Mouse (Mus musculus): ENCODE results near the gene Isca1. TPM values are rescaled to one million over a fixed set of nuclear protein-coding genes. Genes with fewer than 3 reads are reported as not detected.
A peak's percentile ranks its signal among the peaks of the same experiment; 100 is the strongest.
"Not testable (repeated sequence)": the region's sequence is repeated elsewhere in the genome, so short reads cannot be mapped to it uniquely, and the experiment has no call there.

The Isca1 gene
- polyA plus RNA-seq, 1 experiment from 2014 or later: 140 TPM

GRCm38 (mm10) chr13:59741096-59741495, 28.5 kb downstream of the Isca1 start:
- Histone ChIP-seq H3K4me1 (replicated peaks; ENCODE audit: control insufficient read depth, insufficient read depth, low read length) (no peaks in the 10 kb centered on the region), H3K36me3 (ENCODE audit: control insufficient read depth, insufficient read depth, low read length) (no peaks in the 10 kb centered on the region), H3K27me3 (ENCODE audit: control insufficient read depth, insufficient read depth, low read length) (no peaks in the 10 kb centered on the region), H3K4me3 (ENCODE audit: low read depth, low read length) (no peak overlapping the region), H3K9ac (ENCODE audit: low read depth, low read length) (no peak overlapping the region), H3K27ac (ENCODE audit: low read depth, low read length) (no peak overlapping the region), H3K4me2 (replicated peaks; ENCODE audit: low read depth, low read length) (no peak overlapping the region), H3K9me3 (ENCODE audit: control insufficient read depth, low read length) (no peaks in the 10 kb centered on the region)
- WGBS: 94% methylated on average over 11 of the region's 11 CpGs
- ATAC-seq (ENCODE audit: low FRiP score) (no peak), DNase-seq (ENCODE audit: low spot score) (no peak)

- WGBS: 92% methylated on average over 4 of the region's 4 CpGs
- no peaks in the 10 kb centered on the region for H3K9me3 ChIP-seq (ENCODE audit: control insufficient read depth, low read length)
- DNase-seq (ENCODE audit: low spot score): no peak
- no peaks in the 10 kb centered on the region for H3K36me3 ChIP-seq (ENCODE audit: control insufficient read depth, insufficient read depth, low read length)
- ATAC-seq (ENCODE audit: low FRiP score): no peak
- no peak overlapping the region for H3K4me3 ChIP-seq (ENCODE audit: low read depth, low read length)
- H3K4me2 ChIP-seq (replicated peaks; ENCODE audit: low read depth, low read length): no peak overlapping the region
- no peak overlapping the region for H3K9ac ChIP-seq (ENCODE audit: low read depth, low read length)
- H3K4me1 ChIP-seq (replicated peaks; ENCODE audit: control insufficient read depth, insufficient read depth, low read length): no peaks in the 10 kb centered on the region
- no peaks in the 10 kb centered on the region for H3K27me3 ChIP-seq (ENCODE audit: control insufficient read depth, insufficient read depth, low read length)
- H3K27ac ChIP-seq (ENCODE audit: low read depth, low read length): no peak overlapping the region
These were observed 30.2 kb downstream of the Isca1 start for GRCm38 (mm10) chr13:59739397-59739796.

- Histone ChIP-seq H3K4me3 (ENCODE audit: low read depth, low read length) (no peak overlapping the region), H3K27ac (ENCODE audit: low read depth, low read length) (no peak overlapping the region), H3K9ac (ENCODE audit: low read depth, low read length) (no peak overlapping the region), H3K27me3 (ENCODE audit: control insufficient read depth, insufficient read depth, low read length) (no peaks in the 10 kb centered on the region), H3K4me2 (replicated peaks; ENCODE audit: low read depth, low read length) (no peak overlapping the region), H3K9me3 (ENCODE audit: control insufficient read depth, low read length) (no peaks in the 10 kb centered on the region), H3K36me3 (ENCODE audit: control insufficient read depth, insufficient read depth, low read length) (no peaks in the 10 kb centered on the region), H3K4me1 (replicated peaks; ENCODE audit: control insufficient read depth, insufficient read depth, low read length) (no peaks in the 10 kb centered on the region)
- WGBS: 88% methylated on average over 2 of the region's 2 CpGs
- DNase-seq (ENCODE audit: low spot score) (no peak), ATAC-seq (ENCODE audit: low FRiP score) (no peak)
These were observed 31.2 kb downstream of the Isca1 start for GRCm38 (mm10) chr13:59738455-59738854.

DNA sequence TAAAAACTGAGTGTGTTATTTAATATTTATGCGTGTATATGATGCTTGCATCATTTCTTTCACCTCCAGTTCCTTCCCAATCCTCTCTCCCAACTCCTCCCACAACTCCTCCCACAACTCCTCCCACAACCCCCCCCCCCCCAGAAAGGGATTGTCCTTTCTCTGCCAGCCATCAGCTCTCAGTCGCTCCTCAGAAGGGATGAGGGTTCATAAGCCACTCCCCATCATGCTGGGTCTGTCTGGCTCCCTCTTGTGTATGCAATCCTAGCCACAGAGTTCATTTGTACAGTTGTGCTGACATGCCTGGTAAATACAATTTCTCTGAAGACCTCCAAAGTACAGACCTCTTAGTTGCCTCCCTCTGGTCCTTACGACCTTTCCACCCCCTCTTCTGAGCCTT, 34.4 kb downstream of the Isca1 start:
- no peaks in the 10 kb centered on the region for H3K27me3 ChIP-seq (ENCODE audit: control insufficient read depth, insufficient read depth, low read length)
- H3K4me1 ChIP-seq (replicated peaks; ENCODE audit: control insufficient read depth, insufficient read depth, low read length): no peaks in the 10 kb centered on the region
- H3K4me2 ChIP-seq (replicated peaks; ENCODE audit: low read depth, low read length): no peak overlapping the region
- H3K4me3 ChIP-seq (ENCODE audit: low read depth, low read length): no peak overlapping the region
- no peak for ATAC-seq (ENCODE audit: low FRiP score)
- peak; percentile 30 for DNase-seq (ENCODE audit: low spot score)
- WGBS: 37% methylated on average over 3 of the region's 3 CpGs
- no peak overlapping the region for H3K9ac ChIP-seq (ENCODE audit: low read depth, low read length)
- H3K36me3 ChIP-seq (ENCODE audit: control insufficient read depth, insufficient read depth, low read length): no peaks in the 10 kb centered on the region
- H3K27ac ChIP-seq (ENCODE audit: low read depth, low read length): no peak overlapping the region
- no peaks in the 10 kb centered on the region for H3K9me3 ChIP-seq (ENCODE audit: control insufficient read depth, low read length)

- not testable (repeated sequence) for H3K4me2 ChIP-seq (replicated peaks; ENCODE audit: low read depth, low read length); H3K27me3 ChIP-seq (ENCODE audit: control insufficient read depth, insufficient read depth, low read length); H3K9me3 ChIP-seq (ENCODE audit: control insufficient read depth, low read length); H3K4me1 ChIP-seq (replicated peaks; ENCODE audit: control insufficient read depth, insufficient read depth, low read length); DNase-seq (ENCODE audit: low spot score); H3K4me3 ChIP-seq (ENCODE audit: low read depth, low read length); H3K27ac ChIP-seq (ENCODE audit: low read depth, low read length); H3K9ac ChIP-seq (ENCODE audit: low read depth, low read length); H3K36me3 ChIP-seq (ENCODE audit: control insufficient read depth, insufficient read depth, low read length); ATAC-seq (ENCODE audit: low FRiP score)
- 31% methylated on average over 5 of the region's 6 CpGs for WGBS
These were observed 35.3 kb downstream of the Isca1 start for GRCm38 (mm10) chr13:59734347-59734746.

- no peak overlapping the region for H3K4me3 ChIP-seq (ENCODE audit: low read depth, low read length)
- H3K27me3 ChIP-seq (ENCODE audit: control insufficient read depth, insufficient read depth, low read length): no peaks in the 10 kb centered on the region
- H3K4me1 ChIP-seq (replicated peaks; ENCODE audit: control insufficient read depth, insufficient read depth, low read length): no peaks in the 10 kb centered on the region
- DNase-seq (ENCODE audit: low spot score) (no peak), ATAC-seq (ENCODE audit: low FRiP score) (no peak)
- WGBS: 72% methylated on average over 2 of the region's 4 CpGs
- no peaks in the 10 kb centered on the region for H3K36me3 ChIP-seq (ENCODE audit: control insufficient read depth, insufficient read depth, low read length)
- H3K9ac ChIP-seq (ENCODE audit: low read depth, low read length): no peak overlapping the region
- no peak overlapping the region for H3K27ac ChIP-seq (ENCODE audit: low read depth, low read length)
- H3K9me3 ChIP-seq (ENCODE audit: control insufficient read depth, low read length): no peaks in the 10 kb centered on the region
- no peak overlapping the region for H3K4me2 ChIP-seq (replicated peaks; ENCODE audit: low read depth, low read length)
These were observed 35.7 kb downstream of the Isca1 start for GRCm38 (mm10) chr13:59733936-59734335.

DNA sequence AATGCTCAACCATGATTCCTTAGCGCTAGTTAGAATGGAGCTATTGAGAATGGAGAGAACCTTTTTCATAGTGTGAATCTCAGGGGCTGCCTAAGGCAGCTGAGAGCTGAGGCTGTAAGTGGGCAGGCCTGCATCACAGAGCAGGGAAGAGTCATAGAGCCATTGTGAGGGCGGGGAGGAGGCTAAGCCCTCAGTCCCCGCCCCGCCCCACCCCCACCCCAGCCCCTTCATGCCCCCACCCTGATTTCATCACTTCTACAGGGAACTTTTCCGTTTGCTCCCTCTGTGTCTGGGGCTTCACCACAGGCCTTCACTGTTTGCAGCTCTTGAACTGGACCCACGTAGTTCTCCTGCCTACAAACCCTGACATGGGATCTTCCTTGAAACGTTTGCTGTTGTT, 38.0 kb downstream of the Isca1 start, which contains the start of gene Spata31d1d:
Gene Spata31d1d, minus strand, starts transcription at position 101 of the 400 bp plus-strand sequence.
- Histone ChIP-seq H3K27ac (ENCODE audit: low read depth, low read length) (no peak within 1 kb of the TSS), H3K4me2 (replicated peaks; ENCODE audit: low read depth, low read length) (no peak within 1 kb of the TSS), H3K36me3 (ENCODE audit: control insufficient read depth, insufficient read depth, low read length) (no peaks in the 10 kb centered on the region), H3K9ac (ENCODE audit: low read depth, low read length) (no peak within 1 kb of the TSS), H3K27me3 (ENCODE audit: control insufficient read depth, insufficient read depth, low read length) (no peaks in the 10 kb centered on the region), H3K9me3 (ENCODE audit: control insufficient read depth, low read length) (no peaks in the 10 kb centered on the region), H3K4me3 (ENCODE audit: low read depth, low read length) (no peak within 1 kb of the TSS), H3K4me1 (replicated peaks; ENCODE audit: control insufficient read depth, insufficient read depth, low read length) (no peaks in the 10 kb centered on the region)
- WGBS: 45% methylated on average over 6 of the region's 7 CpGs
- DNase-seq (ENCODE audit: low spot score) (no peak), ATAC-seq (ENCODE audit: low FRiP score) (no peak)

DNA sequence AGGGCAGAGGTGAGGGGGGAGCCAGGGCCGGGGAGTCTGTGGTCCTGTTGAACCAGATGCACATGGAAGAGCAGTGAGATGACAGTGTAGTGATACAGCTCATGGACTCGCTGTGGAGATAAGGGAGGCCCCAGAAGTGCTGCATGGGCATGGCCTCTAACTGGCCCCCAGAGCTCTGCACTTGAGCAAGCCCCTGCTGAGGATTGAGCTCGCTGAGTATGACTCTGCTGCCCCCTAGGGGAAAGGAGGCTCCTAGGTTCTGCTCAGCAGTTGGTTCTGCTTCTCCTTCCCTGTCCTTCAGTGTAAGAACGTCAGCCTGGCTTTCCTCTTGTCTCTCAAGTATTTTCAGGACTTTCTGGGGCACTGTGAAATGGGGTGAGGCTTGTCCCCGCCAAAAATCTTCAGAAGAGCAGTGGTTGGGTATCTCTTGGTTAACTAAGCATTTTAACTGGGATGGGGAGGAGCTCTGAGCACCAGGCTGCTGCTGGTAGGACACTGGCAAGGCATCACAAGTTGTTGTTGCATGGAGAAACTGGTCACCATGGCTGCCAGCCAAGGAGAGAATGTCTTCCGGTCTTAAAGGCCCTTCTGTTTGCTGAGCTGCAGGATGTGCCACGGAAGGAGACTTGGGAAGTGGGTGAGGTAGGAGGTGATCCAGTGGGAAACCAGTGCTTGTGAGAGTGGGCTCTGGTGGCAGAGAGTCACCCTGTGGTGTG, 41.1 kb downstream of the Isca1 start:
- ATAC-seq (ENCODE audit: low FRiP score) (peak; percentile 89), DNase-seq (ENCODE audit: low spot score) (peak; percentile 91)
- H3K27ac ChIP-seq (ENCODE audit: low read depth, low read length): no peak overlapping the region
- no peak overlapping the region for H3K9ac ChIP-seq (ENCODE audit: low read depth, low read length)
- H3K4me1 ChIP-seq (replicated peaks; ENCODE audit: control insufficient read depth, insufficient read depth, low read length): no peaks in the 10 kb centered on the region
- H3K36me3 ChIP-seq (ENCODE audit: control insufficient read depth, insufficient read depth, low read length): no peaks in the 10 kb centered on the region
- H3K9me3 ChIP-seq (ENCODE audit: control insufficient read depth, low read length): no peaks in the 10 kb centered on the region
- H3K27me3 ChIP-seq (ENCODE audit: control insufficient read depth, insufficient read depth, low read length): no peaks in the 10 kb centered on the region
- 28% methylated on average over 7 of the region's 7 CpGs for WGBS
- H3K4me3 ChIP-seq (ENCODE audit: low read depth, low read length): no peak overlapping the region
- H3K4me2 ChIP-seq (replicated peaks; ENCODE audit: low read depth, low read length): no peak overlapping the region

GRCm38 (mm10) chr13:59726139-59726867, 43.3 kb downstream of the Isca1 start:
- DNase-seq (ENCODE audit: low spot score) (peak; percentile 13), ATAC-seq (ENCODE audit: low FRiP score) (no peak)
- Histone ChIP-seq H3K27me3 (ENCODE audit: control insufficient read depth, insufficient read depth, low read length) (no peaks in the 10 kb centered on the region), H3K9me3 (ENCODE audit: control insufficient read depth, low read length) (no peaks in the 10 kb centered on the region), H3K36me3 (ENCODE audit: control insufficient read depth, insufficient read depth, low read length) (no peaks in the 10 kb centered on the region), H3K9ac (ENCODE audit: low read depth, low read length) (peak overlapping the region; percentile 24; the same call in 1 of the 2 replicates), H3K4me3 (ENCODE audit: low read depth, low read length) (no peak overlapping the region), H3K27ac (ENCODE audit: low read depth, low read length) (no peak overlapping the region), H3K4me2 (replicated peaks; ENCODE audit: low read depth, low read length) (peak overlapping the region; percentile 22; the same call in 1 of the 2 replicates), H3K4me1 (replicated peaks; ENCODE audit: control insufficient read depth, insufficient read depth, low read length) (no peaks in the 10 kb centered on the region)
- 33% methylated on average over 29 of the region's 29 CpGs for WGBS
